Mouse (Mus musculus) kidney, postnatal 36 days (tissue): Measurements from ENCODE around the gene Vmn1r132.
"Not testable (repeated sequence)": the region's sequence is repeated elsewhere in the genome, so short reads cannot be mapped to it uniquely, and the experiment has no call there.

Source experiments
- DNase-seq, 2 experiments: peaks; one replicate each; pipeline ENCODE4 v3.0.0; 2021 to 2022; ENCODE audit warnings: mixed read lengths in 2 of 2

Vmn1r132 gene

DNA sequence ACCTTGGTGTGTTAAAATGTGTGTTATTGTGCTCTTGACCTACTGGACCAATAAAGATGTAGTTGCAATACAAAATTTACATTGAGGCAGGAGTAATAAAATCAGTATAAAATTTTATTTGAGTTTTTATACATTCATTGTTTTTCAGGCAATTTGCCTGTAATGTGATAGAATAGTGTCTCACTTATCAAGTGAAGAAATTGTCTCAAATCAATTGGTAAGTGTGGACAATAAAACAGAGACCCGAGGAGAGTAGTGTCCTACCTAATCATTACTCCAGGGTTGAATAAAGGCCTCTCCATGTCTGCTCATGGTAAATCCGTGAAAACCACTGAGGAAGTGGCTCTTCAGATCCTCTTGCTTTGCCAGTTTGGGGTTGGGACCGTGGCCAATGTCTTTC, at the start of gene Vmn1r132:
Gene Vmn1r132 (plus strand): TSS at position 301 of the 400 bp plus-strand sequence.
- not testable (repeated sequence) for DNase-seq
